Comparison of ENCODE assay signal across 10 mouse cellular contexts in the genomic region with DNA sequence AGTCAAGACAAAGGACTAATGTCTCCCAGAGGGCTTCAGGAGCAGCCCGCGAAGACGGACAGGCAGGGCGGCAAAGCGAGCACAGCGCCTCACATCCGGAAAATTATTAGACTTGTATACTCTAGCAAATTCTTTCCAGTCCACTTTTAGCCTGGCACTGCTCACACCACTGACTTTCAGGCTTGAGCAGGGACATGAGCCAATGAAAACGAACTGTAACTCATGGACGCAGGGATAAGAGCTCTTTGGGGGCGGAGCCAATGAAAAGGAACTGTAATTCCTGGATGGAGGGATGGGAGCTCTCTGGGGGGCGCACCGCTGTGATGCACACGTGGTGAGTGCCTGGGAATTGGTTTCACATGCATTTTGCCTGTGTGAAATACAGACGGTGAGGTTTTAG. TPM values are rescaled to one million over a fixed set of nuclear protein-coding genes. Genes with fewer than 3 reads are reported as not detected.
A peak's percentile ranks its signal among the peaks of the same experiment; 100 is the strongest.
DNase-seq lines count a peak whose midpoint lies in the region; ATAC-seq lines count a peak whose summit lies in the region.
"Had no signal": no experiment of that assay in that cellular context is flagged by ENCODE, and none has a peak within 500 bp of the region (broad histone marks: within the 10 kb centered on the region; RNA-seq: fewer than 3 reads in every experiment).

No protein-coding gene starts in this region.

- peaks cover 16% of the 10 kb centered on the region for H3K4me1 ChIP-seq in kidney, embryonic 16.5 days (ENCODE audit: insufficient read depth, low read length)
- H3K4me1 ChIP-seq in embryonic facial prominence, embryonic 15.5 days: 0 out of 2 replicates have a peak, but pooled peaks cover 6% of the 10 kb centered on the region
- H3K4me1 ChIP-seq in hindbrain, embryonic 15.5 days (replicated peaks): no peaks in the 10 kb centered on the region
- H3K4me1 ChIP-seq in midbrain, embryonic 14.5 days (ENCODE audit: control insufficient read depth, insufficient read depth, low read length): no peaks in the 10 kb centered on the region

- H3K9ac ChIP-seq in kidney, embryonic 16.5 days (replicated peaks; ENCODE audit: low read length): no peak overlapping the region
- no peak overlapping the region for H3K9ac ChIP-seq in embryonic facial prominence, embryonic 15.5 days
- no peak overlapping the region for H3K9ac ChIP-seq in hindbrain, embryonic 15.5 days
- no peak overlapping the region for H3K9ac ChIP-seq in midbrain, embryonic 14.5 days (replicated peaks; ENCODE audit: low read length)

- H3K9me3 ChIP-seq in kidney, embryonic 16.5 days (ENCODE audit: low read length): no peaks in the 10 kb centered on the region
- no peaks in the 10 kb centered on the region for H3K9me3 ChIP-seq in embryonic facial prominence, embryonic 15.5 days (replicated peaks)
- no peaks in the 10 kb centered on the region for H3K9me3 ChIP-seq in hindbrain, embryonic 15.5 days
- no peaks in the 10 kb centered on the region for H3K9me3 ChIP-seq in midbrain, embryonic 14.5 days (ENCODE audit: control insufficient read depth, low read length)
- H3K9me3 ChIP-seq: G1E had no signal

- DNase-seq in kidney, adult 18-20 months: no peak
- DNase-seq in midbrain, embryonic 14.5 days: no peak
- no peak for DNase-seq in urinary bladder, postnatal 36 days (ENCODE audit: low spot score in 2 of 2)
- no peak for DNase-seq in right cerebral cortex, postnatal 14 days
- no peak for DNase-seq in thymus, postnatal 36 days
- DNase-seq: layer of hippocampus, postnatal 36 days had no signal

- H3K4me3 ChIP-seq in kidney, embryonic 16.5 days (ENCODE audit: low read length): no peak overlapping the region; the same call in 1 of the 2 replicates
- H3K4me3 ChIP-seq in embryonic facial prominence, embryonic 15.5 days (replicated peaks): no peak overlapping the region
- no peak overlapping the region for H3K4me3 ChIP-seq in hindbrain, embryonic 15.5 days
- H3K4me3 ChIP-seq in midbrain, embryonic 14.5 days (replicated peaks; ENCODE audit: low read depth, low read length): no peak overlapping the region

- ATAC-seq in kidney, embryonic 16.5 days (ENCODE audit: low FRiP score, low TSS enrichment): peak; percentile 60; the same call in 1 of the 2 replicates
- no peak for ATAC-seq in embryonic facial prominence, embryonic 15.5 days (ENCODE audit: insufficient number of reproducible peaks, low FRiP score, low TSS enrichment, low read depth)
- no peak for ATAC-seq in hindbrain, embryonic 15.5 days (ENCODE audit: low FRiP score, low read depth)
- no peak for ATAC-seq in midbrain, embryonic 14.5 days (ENCODE audit: low FRiP score, low TSS enrichment)

- H3K4me2 ChIP-seq in kidney, embryonic 16.5 days (replicated peaks; ENCODE audit: low read depth, low read length): peak overlapping the region; percentile 31
- H3K4me2 ChIP-seq in embryonic facial prominence, embryonic 15.5 days (replicated peaks): peak overlapping the region; percentile 24; the same call in 1 of the 2 replicates
- peak overlapping the region; percentile 39 for H3K4me2 ChIP-seq in hindbrain, embryonic 15.5 days
- H3K4me2 ChIP-seq in midbrain, embryonic 14.5 days (ENCODE audit: low read length): peak overlapping the region; percentile 28; the same call in 1 of the 2 replicates

- H3K27me3 ChIP-seq in kidney, embryonic 16.5 days (ENCODE audit: insufficient read depth, low read length): no peaks in the 10 kb centered on the region
- no peaks in the 10 kb centered on the region for H3K27me3 ChIP-seq in embryonic facial prominence, embryonic 15.5 days
- no peaks in the 10 kb centered on the region for H3K27me3 ChIP-seq in hindbrain, embryonic 15.5 days
- H3K27me3 ChIP-seq in midbrain, embryonic 14.5 days (ENCODE audit: control insufficient read depth, insufficient read depth, low read length): no peaks in the 10 kb centered on the region

- H3K27ac ChIP-seq in kidney, embryonic 16.5 days (ENCODE audit: low read length): peak overlapping the region; percentile 61; the same call in 1 of the 2 replicates
- H3K27ac ChIP-seq in embryonic facial prominence, embryonic 15.5 days (replicated peaks): no peak overlapping the region
- H3K27ac ChIP-seq in hindbrain, embryonic 15.5 days (replicated peaks): no peak overlapping the region
- no peak overlapping the region for H3K27ac ChIP-seq in midbrain, embryonic 14.5 days (replicated peaks; ENCODE audit: low read depth, low read length)

- 44% methylated on average over 14 of the region's 14 CpGs for WGBS in kidney, embryonic 16.5 days
- 42% methylated on average over 14 of the region's 14 CpGs for WGBS in embryonic facial prominence, embryonic 15.5 days
- WGBS in hindbrain, embryonic 15.5 days: 48% methylated on average over 14 of the region's 14 CpGs
- WGBS in midbrain, embryonic 14.5 days: 54% methylated on average over 14 of the region's 14 CpGs

- no peaks in the 10 kb centered on the region for H3K36me3 ChIP-seq in kidney, embryonic 16.5 days (ENCODE audit: insufficient read depth, low read length)
- no peaks in the 10 kb centered on the region for H3K36me3 ChIP-seq in embryonic facial prominence, embryonic 15.5 days
- H3K36me3 ChIP-seq in hindbrain, embryonic 15.5 days: no peaks in the 10 kb centered on the region
- no peaks in the 10 kb centered on the region for H3K36me3 ChIP-seq in midbrain, embryonic 14.5 days (ENCODE audit: control insufficient read depth, insufficient read depth, low read length)
- H3K36me3 ChIP-seq: G1E had no signal

RNA-seq across cellular contexts. Expression of gene Kcnj8, which starts 26.3 kb away (rescaled TPM):
- polyA plus RNA-seq in kidney, embryonic 16.5 days (2015; fragmentation: Nextera tagmentation; extraction: Ambion mirVana): 25.2 and 29.4 TPM in 2 replicates
- polyA plus RNA-seq in embryonic facial prominence, embryonic 15.5 days (2015; fragmentation: Nextera tagmentation; extraction: Ambion mirVana): 15.2 and 16.0 TPM in 2 replicates
- polyA plus RNA-seq in hindbrain, embryonic 15.5 days (2015; fragmentation: Nextera tagmentation; extraction: Ambion mirVana): 12.5 and 13.6 TPM in 2 replicates
- polyA plus RNA-seq in midbrain, embryonic 14.5 days (2014; fragmentation: Nextera tagmentation; extraction: Ambion mirVana): 10.7 and 13.6 TPM in 2 replicates
- polyA plus RNA-seq: G1E had no signal

RNA-seq across cellular contexts. Expression of gene Ldhb, which starts 37.4 kb away (rescaled TPM):
- polyA plus RNA-seq in kidney, embryonic 16.5 days (2015; fragmentation: Nextera tagmentation; extraction: Ambion mirVana): 945 and 1,022 TPM in 2 replicates
- 211 and 225 TPM in 2 replicates for polyA plus RNA-seq in embryonic facial prominence, embryonic 15.5 days (2015; fragmentation: Nextera tagmentation; extraction: Ambion mirVana)
- 477 and 483 TPM in 2 replicates for polyA plus RNA-seq in hindbrain, embryonic 15.5 days (2015; fragmentation: Nextera tagmentation; extraction: Ambion mirVana)
- 486 and 524 TPM in 2 replicates for polyA plus RNA-seq in midbrain, embryonic 14.5 days (2014; fragmentation: Nextera tagmentation; extraction: Ambion mirVana)
- polyA plus RNA-seq: G1E had no signal
